Mouse (Mus musculus) embryo, embryonic 11 days (tissue): ENCODE data around the gene Emd.

Experiments
- DNase-seq: peaks from one replicate; pipeline ENCODE4 v3.0.0-alpha.2; 2015

The Emd gene

DNA sequence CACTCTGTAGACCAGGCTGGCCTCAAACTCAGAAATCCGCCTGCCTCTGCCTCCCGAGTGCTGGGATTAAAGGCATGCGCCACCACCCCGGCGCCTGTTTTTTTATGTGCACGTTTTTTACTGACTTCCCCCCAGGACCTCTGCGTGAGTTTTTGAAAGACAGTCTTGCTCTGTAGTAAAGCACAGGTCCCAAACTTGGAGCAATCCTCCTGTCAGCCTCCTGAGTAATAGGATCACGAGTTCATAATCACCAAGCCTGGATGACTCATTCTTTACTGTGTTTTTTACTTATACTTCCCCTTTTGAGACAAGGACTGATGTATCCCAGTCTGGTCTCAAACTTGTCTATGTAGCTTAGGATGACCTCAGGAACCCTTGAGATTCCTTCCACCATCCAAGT lies 23.4 kb downstream of the Emd start:
- no peak for DNase-seq

DNA sequence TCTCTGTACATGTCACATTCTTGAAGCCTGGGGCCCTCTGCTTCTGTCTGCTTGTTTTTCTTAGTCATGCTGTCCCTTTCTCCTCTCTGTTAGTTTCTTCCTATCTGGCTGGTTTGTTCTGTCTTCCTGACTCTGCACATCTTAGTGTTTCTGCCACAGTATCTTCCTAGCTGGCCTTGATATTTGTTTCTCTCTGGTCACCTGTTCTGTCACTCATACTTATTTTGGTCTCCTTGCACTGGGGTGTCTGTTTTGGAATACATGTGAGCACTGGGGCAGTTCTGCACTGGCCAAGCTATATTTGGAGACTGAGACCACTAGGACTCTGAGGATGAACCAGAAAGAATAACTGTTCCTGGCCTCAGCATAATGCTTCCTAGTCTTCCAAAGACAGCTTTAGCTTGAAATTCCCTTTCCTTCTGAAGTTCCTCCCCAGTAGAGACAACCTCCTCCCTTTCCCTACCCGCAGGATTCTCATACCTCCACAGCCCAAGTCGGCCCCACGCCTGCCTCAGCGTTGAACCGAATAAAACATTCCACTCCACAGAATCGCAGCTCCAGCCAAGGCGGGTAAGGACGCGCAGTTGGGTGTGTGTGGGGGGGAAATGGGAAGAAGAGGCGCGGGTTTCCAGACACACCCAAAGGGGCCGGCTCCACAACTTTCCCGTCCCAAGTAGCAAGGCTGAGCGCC lies 26.7 kb downstream of the Emd start:
- no peak for DNase-seq

DNA sequence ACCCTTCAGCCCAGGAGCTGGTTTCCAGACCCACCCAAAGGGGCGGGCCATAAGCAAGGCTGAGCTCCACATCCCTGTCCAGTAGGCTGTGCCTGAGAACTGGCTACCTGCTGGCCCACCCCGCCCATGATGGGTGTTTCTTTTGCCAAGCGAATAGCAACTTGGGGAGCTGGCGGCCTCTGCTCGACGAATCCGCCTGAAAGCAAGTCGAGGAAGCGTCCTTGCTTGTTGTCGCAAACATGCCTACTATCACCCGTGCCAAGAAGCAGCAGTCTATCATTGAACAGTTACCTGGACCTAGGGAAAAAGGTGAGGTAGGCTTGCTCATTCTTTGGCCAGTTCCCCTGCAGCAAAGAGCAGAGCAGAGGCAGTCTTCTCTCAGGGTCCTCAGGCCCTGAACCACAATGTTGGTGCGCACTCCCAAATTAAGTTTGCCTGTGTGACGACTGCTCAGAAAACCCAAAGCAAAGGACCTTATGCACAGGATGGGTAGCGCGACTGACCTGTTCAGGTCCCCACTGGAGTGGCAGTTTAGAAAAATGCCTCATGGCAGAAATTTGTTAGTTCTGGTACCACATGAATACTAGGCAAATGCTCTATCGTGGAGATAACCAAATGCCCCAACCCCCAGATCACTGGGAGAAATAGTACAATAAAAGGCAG lies 27.4 kb downstream of the Emd start, which contains the start of the genes Taz and Dnase1l1:
Gene Taz (plus strand): TSS at position 181 of the 663 bp plus-strand sequence.
Gene Dnase1l1 (minus strand): TSS at position 606 of the 663 bp plus-strand sequence.
- peak; percentile 76 for DNase-seq

DNA sequence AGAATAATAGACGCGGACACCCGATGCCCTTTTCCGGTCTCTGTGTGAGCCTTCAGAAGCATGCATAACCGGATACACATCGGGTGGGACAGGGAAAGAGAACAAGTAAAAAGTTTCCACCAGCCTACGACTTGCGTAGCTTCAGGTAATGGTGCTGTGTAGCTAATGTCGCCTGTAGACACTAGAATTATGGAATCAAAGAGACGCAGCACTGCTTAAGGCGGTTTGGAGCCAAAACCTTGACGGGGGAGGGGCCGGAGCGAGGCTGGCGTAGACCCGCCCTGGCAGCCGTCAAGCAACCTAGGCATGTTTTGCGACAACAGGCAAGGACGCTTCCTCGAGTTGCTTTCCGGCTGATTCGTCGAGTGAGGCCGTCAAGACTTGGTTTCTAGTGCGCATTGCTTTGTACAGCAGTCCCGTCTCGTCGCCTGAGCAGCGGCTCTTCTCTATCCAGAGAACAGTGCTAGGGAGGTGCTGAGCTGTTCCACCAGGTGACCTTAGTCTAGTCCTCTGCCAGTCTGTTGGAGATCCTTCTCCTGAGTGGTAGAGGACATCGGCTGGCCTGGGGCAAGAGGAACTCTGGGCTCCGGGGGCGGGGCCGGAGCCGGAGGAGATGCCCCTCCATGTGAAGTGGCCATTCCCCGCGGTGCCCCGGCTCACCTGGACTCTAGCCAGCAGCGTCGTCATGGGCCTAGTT lies 28.1 kb downstream of the Emd start:
- peak; percentile 91 for DNase-seq

DNA sequence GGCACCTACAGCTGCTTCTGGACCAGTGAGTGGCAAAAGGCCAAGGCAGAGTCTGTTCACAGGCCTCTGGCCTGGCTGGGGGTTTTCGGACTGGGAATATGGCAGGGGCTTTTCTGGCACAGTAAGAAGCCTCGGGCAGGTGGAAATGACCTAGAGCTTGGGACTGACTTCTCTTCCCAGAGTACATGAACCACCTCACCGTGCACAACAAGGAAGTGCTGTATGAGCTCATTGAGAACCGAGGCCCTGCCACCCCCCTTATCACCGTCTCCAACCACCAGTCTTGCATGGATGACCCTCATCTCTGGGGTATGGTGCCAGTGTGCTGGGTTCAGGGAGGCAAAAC lies 28.6 kb downstream of the Emd start:
- DNase-seq: no peak

DNA sequence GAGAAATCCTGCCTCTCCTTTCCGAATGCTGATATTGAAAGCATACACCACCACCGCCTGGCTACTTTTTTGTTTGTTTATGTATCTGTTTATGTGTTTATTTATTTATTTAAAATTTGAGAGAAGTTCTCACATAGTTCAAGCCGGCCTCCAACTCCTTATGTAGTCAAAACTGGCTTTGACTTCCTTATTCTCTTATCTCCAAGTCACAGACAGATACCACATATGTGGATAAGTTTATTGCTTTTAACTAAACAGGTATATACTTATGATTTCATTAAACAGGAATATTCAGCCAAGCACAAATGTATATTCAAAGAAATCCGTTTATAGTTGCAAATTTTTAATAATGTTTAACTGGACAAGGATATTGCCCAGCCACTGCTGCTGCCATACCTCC lies 38.9 kb downstream of the Emd start:
- no peak for DNase-seq

DNA sequence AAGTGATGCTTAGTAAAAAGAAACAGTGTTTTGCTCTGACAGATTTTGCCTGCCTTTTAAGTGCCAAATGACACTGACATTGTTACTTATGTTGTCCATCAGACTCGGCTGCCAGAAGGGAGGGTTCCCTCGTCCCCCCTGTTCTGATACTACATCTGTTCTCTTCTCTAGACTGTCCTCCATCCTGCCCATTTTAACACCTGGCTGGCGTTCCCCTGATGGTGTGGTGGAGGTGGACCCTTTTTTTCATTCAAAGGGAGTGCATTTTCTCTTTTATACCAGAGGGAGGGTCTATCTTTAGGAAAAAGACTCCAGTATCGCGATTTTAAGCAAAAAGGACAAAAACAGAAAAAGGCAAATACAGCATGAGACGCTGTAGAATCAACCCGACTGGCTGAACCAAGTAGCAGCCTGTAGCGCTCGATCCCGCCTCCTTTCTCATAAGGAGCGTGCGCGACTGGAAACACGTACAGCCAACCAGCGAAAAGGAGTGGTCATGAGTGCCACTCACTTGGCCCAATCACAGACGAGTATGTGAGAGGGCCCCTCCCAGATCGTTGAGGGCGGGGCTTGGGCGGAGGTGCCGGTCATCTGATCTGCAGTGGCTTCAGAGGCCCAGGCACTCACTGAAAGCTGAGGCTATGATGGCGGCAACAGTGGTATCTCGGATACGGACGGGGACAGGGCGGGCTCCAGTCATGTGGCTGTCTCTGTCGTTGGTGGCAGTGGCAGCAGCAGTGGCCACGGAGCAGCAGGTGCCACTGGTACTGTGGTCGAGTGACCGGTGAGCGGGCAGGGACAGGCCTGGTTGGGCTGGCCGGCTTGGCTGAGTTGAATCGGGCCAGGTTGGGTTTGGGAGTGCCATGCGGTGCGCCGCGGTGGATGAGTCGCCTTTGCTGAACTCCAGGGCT lies 42.3 kb downstream of the Emd start, which contains the start of gene Atp6ap1:
Gene Atp6ap1 (plus strand): TSS at position 560 of the 911 bp plus-strand sequence.
- DNase-seq: peak; percentile 94

DNA sequence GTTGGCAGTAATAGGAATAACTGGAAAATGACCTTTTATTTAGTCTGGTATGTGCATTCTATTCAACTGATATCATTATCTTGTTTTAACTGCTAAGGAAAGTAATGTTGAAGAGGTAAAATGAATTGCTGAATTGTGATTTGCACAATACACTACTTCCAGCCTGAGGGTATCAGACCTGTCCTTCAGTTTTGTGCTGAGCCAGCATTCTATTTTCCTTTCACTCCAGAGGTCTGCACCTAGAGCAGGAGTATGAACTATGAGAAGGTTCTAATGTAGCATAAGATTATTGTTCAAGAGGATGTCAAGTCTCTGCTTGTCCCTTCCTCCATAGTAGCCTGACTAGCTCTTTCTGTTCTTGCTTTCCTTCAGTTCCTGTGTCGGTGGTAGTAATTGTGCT lies 43.9 kb downstream of the Emd start:
- no peak for DNase-seq

DNA sequence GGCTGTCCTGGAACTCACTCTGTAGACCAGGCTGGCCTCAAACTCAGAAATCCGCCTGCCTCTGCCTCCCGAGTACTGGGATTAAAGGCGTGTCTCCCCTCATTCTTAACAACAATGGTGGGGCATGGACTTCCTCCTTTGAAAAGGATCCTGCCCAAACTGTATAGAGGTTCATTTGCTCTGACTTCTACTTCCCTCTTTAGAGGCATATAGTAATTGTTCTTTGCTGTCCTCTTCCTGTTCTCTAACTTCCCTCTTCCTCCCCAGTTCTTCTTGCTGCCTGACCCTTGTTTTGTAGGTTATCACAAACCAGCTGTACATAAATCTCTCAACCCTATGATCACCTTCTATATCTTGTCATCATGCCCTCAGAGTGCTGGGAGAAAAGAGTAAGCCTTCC lies 45.2 kb downstream of the Emd start:
- no peak for DNase-seq

DNA sequence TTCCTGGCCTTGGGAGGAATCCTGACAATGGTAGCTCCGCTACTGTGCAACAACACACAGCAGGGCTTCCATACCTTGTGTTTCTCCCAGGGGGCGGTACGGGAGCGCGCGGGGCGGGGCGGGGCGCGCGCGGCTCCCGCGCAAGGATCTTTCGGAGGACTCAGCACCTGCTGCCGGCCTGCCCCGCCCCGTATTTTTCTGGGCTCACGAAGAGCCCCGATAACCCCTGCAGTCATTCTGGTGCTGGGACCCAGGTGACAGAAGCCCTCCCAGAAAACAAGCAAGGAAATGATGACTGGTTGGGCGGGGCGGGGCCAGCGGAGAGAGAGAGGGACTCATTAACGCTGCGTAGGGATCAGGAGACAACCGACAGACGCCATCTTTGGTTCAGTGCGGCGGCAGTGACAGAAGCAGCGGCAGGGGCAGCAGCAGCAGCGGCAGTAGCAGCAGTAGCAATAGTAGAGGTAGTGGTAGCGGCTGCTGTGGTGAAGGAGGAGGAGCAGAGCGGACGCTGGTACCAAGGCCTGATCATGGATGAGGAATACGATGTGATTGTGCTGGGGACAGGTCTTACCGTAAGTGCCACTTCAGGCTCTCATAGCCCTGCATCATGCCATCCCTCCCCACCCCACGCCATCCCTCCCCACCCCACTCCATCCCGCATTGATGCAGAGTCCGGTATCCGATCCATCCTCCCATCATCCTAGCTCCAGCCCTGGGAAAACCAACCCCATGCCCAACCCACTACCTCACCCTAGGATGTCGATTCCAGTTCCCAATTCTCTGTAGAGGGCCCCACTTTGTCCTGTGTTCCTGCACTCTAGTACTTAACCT lies 50.6 kb downstream of the Emd start, which contains the start of gene Gdi1:
Gene Gdi1 (plus strand): TSS at position 132 of the 834 bp plus-strand sequence.
- peak; percentile 83 for DNase-seq
